Mouse (Mus musculus) kidney, postnatal 25 days (tissue): ENCODE measurements at regions not wholly inside any gene's neighbourhood (a gene's known extent, or its start where the extent isn't known, plus 50 kb on each side); places are given as distances from the start of the nearest gene placed in this dataset.

Experiments
- DNase-seq, 2 experiments: peaks; one replicate each; pipeline ENCODE4 v3.0.0; 2021; ENCODE audit warnings: mixed read lengths in 2 of 2

GRCm38 (mm10) chr8:11909146-11909545 lies 68.9 kb downstream of the Tex29 start:
- no peak for DNase-seq

- peak in 1 of 2 experiments; percentile 11 for DNase-seq
Measured at GRCm38 (mm10) chr8:11911639-11912450, 71.6 kb downstream of the Tex29 start.

GRCm38 (mm10) chr8:11912451-11913128 lies 72.3 kb downstream of the Tex29 start:
- no peak for DNase-seq

GRCm38 (mm10) chr8:11913129-11913900 lies 73.0 kb downstream of the Tex29 start:
- no peak for DNase-seq

GRCm38 (mm10) chr8:11914131-11914530 lies 73.9 kb downstream of the Tex29 start:
- no peak for DNase-seq

- peak in 1 of 2 experiments; percentile 18 for DNase-seq
Measured at GRCm38 (mm10) chr8:11914681-11915474, 74.6 kb downstream of the Tex29 start.

- DNase-seq: no peak
Measured at GRCm38 (mm10) chr8:11915721-11916120, 75.4 kb downstream of the Tex29 start.

GRCm38 (mm10) chr8:11919876-11920275 lies 79.6 kb downstream of the Tex29 start:
- DNase-seq: peak in 1 of 2 experiments; percentile 6

- DNase-seq: peak in 1 of 2 experiments; percentile 24
Measured at GRCm38 (mm10) chr8:11923115-11923514, 82.8 kb downstream of the Tex29 start.

GRCm38 (mm10) chr8:11924165-11924564 lies 83.9 kb downstream of the Tex29 start:
- DNase-seq: peak; percentile 61 to 73

- DNase-seq: peak; percentile 31 to 59
Measured at GRCm38 (mm10) chr8:11942892-11943332, 102.6 kb downstream of the Tex29 start.

GRCm38 (mm10) chr8:11947766-11948165 lies 107.5 kb downstream of the Tex29 start:
- peak in 1 of 2 experiments; percentile 25 for DNase-seq

GRCm38 (mm10) chr8:11956268-11956667 lies 116.0 kb downstream of the Tex29 start:
- DNase-seq: no peak

GRCm38 (mm10) chr8:11957046-11957783 lies 116.9 kb downstream of the Tex29 start:
- peak in 1 of 2 experiments; percentile 56 for DNase-seq

GRCm38 (mm10) chr8:11958176-11958575 lies 117.9 kb downstream of the Tex29 start:
- DNase-seq: no peak

GRCm38 (mm10) chr8:11959466-11959865 lies 119.2 kb downstream of the Tex29 start:
- DNase-seq: no peak

- DNase-seq: no peak
Measured at GRCm38 (mm10) chr8:11963575-11963974, 123.3 kb downstream of the Tex29 start.

GRCm38 (mm10) chr8:11967670-11968069 lies 127.4 kb downstream of the Tex29 start:
- DNase-seq: no peak

GRCm38 (mm10) chr8:11970515-11970914 lies 130.2 kb downstream of the Tex29 start:
- DNase-seq: no peak

- DNase-seq: no peak
Measured at GRCm38 (mm10) chr8:11973436-11973835, 133.2 kb downstream of the Tex29 start.

GRCm38 (mm10) chr8:11977121-11977520 lies 136.8 kb downstream of the Tex29 start:
- DNase-seq: peak in 1 of 2 experiments; percentile 1
